Mouse (Mus musculus) liver, embryonic 14.5 days (tissue): ENCODE results near the gene Srl. TPM values are rescaled to one million over a fixed set of nuclear protein-coding genes. Genes with fewer than 3 reads are reported as not detected.

Source experiments
- ATAC-seq: fragments of 200-750 bp; cut with Nextera tagmentation; 2 replicates; pipeline ENCODE4 v1.8.0; 2017; ENCODE audit warnings: moderate number of reproducible peaks, mild to moderate bottlenecking, moderate library complexity; ENCODE audit not compliant: insufficient read depth
- DNase-seq, 3 experiments: peaks; one replicate each; pipeline ENCODE4 v3.0.0-alpha.2; 2012 to 2013; ENCODE audit warnings: low read depth in 3 of 3, low spot score in 3 of 3
- H3K27ac ChIP-seq: fragments of 300-500 bp; sonication (generic); 2 replicates; pipeline ENCODE4 v1.5.1; 2014; ENCODE audit warnings: moderate library complexity, mild to moderate bottlenecking, control low read depth, inconsistent platforms
- H3K27me3 ChIP-seq: fragments of 300-500 bp; sonication (generic); 2 replicates; pipeline ENCODE4 v1.6.1; 2014; ENCODE audit warnings: mild to moderate bottlenecking, low read length, moderate library complexity; ENCODE audit not compliant: control insufficient read depth, insufficient read depth
- H3K36me3 ChIP-seq: fragments of 300-500 bp; sonication (generic); replicated peaks from 2 replicates; pipeline ENCODE4 v1.6.1; 2014; ENCODE audit warnings: low read depth; ENCODE audit not compliant: control insufficient read depth, insufficient read depth
- H3K4me1 ChIP-seq, 2 experiments: fragments of 200-500 bp in 1 of 2; fragments of 300-500 bp in 1 of 2; sonication (generic) in 1 of 2; replicated peaks; 2 replicates each; pipeline ENCODE4 v1.6.1; 2012 to 2014; ENCODE audit warnings: antibody characterized with exemption in 1 of 2, inconsistent platforms in 1 of 2, low read length in 1 of 2; ENCODE audit not compliant: control insufficient read depth in 2 of 2, insufficient read depth in 2 of 2
- H3K4me2 ChIP-seq: fragments of 300-500 bp; sonication (generic); 2 replicates; pipeline ENCODE4 v1.6.1; 2014; ENCODE audit warnings: low read depth, mild to moderate bottlenecking, control low read depth, moderate library complexity
- H3K4me3 ChIP-seq, 2 experiments: fragments of 200-500 bp in 1 of 2; fragments of 300-500 bp in 1 of 2; sonication (generic) in 1 of 2; 2 replicates each; pipeline ENCODE4 v1.5.1; 2012 to 2014; ENCODE audit warnings: low read depth in 2 of 2, low read length in 2 of 2, mild to moderate bottlenecking in 2 of 2, control low read depth in 1 of 2, inconsistent platforms in 1 of 2, moderate library complexity in 1 of 2; ENCODE audit not compliant: insufficient read depth in 1 of 2
- H3K9ac ChIP-seq: fragments of 300-500 bp; sonication (generic); replicated peaks from 2 replicates; pipeline ENCODE4 v1.6.1; 2014; ENCODE audit warnings: mild to moderate bottlenecking, control low read depth, moderate library complexity
- H3K9me3 ChIP-seq: fragments of 300-500 bp; sonication (generic); 2 replicates; pipeline ENCODE4 v1.6.1; 2016; ENCODE audit warnings: low read length, mixed read lengths; ENCODE audit not compliant: control insufficient read depth
- CTCF ChIP-seq: IDR thresholded peaks from 2 replicates; pipeline ENCODE4 v1.5.1; 2016; ENCODE audit warnings: antibody characterized with exemption, low read depth, control low read depth
- EP300 ChIP-seq: IDR thresholded peaks from 2 replicates; pipeline ENCODE4 v1.6.1; 2016; ENCODE audit warnings: antibody characterized with exemption, low read depth
- WGBS: fragments of 180-500 bp; shearing (Covaris S2); extraction: QIAGEN DNeasy Blood & Tissue Kit; methylation state at CpG from one replicate; pipeline ENCODE4 v1.1.7; 2014; ENCODE audit not compliant: insufficient replicate concordance; 5-methylcytosine and 5-hydroxymethylcytosine counted together
- polyA plus RNA-seq, 2 experiments: library from polyadenylated mRNA; depleted of rRNA in 1 of 2; stranded (reverse) in 1 of 2; unstranded in 1 of 2; fragments of >200 nt; fragmentation: Nextera tagmentation in 1 of 2; extraction: Ambion mirVana in 1 of 2; gene quantifications; 2 replicates each; pipeline versions ENCODE4 v1.2.1 to v1.2.3; 2012 to 2014

Gene Srl
- polyA plus RNA-seq, 2 experiments: 1.2 to 1.5 TPM

- H3K4me2 ChIP-seq: no peak overlapping the region
- H3K4me1 ChIP-seq: no peaks in the 10 kb centered on the region
- 62% methylated on average over 7 of the region's 7 CpGs for WGBS
- no peaks in the 10 kb centered on the region for H3K27me3 ChIP-seq
- TF ChIP-seq EP300: no peak
- no peak for TF ChIP-seq CTCF
- H3K27ac ChIP-seq: no peak overlapping the region
- DNase-seq (no peak), ATAC-seq (no peak)
- no peak overlapping the region for H3K4me3 ChIP-seq
- H3K36me3 ChIP-seq: no peaks in the 10 kb centered on the region
- H3K9ac ChIP-seq: no peak overlapping the region
- H3K9me3 ChIP-seq: no peaks in the 10 kb centered on the region
Measured at GRCm38 (mm10) chr16:4523313-4524004, 18.2 kb downstream of the Srl start.

DNA sequence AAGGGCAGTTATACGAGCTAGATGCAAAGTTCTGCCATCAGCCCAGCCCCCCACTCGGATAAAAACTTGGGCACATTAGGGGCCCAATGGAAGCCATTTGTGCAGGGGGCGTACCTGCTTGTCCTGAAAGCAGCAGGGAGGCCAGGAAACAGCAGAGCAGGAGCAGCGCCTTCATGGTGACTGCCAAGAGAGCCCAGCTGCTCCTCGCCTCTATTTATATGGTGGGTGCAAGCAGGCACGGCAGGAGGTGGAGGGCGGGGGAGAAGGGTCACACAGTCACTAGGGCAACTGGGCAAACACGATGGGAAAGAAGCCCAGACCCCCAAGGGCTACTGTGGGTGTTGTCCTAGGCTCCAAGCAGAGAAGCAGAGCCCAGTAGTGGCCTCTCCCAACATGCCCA is 18.7 kb downstream of the Srl start:
- Histone ChIP-seq H3K9me3 (no peaks in the 10 kb centered on the region), H3K4me1 (no peaks in the 10 kb centered on the region), H3K27ac (no peak overlapping the region), H3K27me3 (no peaks in the 10 kb centered on the region), H3K9ac (no peak overlapping the region), H3K4me3 (no peak overlapping the region), H3K36me3 (no peaks in the 10 kb centered on the region), H3K4me2 (no peak overlapping the region)
- TF ChIP-seq CTCF (no peak), EP300 (no peak)
- WGBS: 59% methylated on average over 8 of the region's 8 CpGs
- DNase-seq: no peak
- ATAC-seq: no peak

DNA sequence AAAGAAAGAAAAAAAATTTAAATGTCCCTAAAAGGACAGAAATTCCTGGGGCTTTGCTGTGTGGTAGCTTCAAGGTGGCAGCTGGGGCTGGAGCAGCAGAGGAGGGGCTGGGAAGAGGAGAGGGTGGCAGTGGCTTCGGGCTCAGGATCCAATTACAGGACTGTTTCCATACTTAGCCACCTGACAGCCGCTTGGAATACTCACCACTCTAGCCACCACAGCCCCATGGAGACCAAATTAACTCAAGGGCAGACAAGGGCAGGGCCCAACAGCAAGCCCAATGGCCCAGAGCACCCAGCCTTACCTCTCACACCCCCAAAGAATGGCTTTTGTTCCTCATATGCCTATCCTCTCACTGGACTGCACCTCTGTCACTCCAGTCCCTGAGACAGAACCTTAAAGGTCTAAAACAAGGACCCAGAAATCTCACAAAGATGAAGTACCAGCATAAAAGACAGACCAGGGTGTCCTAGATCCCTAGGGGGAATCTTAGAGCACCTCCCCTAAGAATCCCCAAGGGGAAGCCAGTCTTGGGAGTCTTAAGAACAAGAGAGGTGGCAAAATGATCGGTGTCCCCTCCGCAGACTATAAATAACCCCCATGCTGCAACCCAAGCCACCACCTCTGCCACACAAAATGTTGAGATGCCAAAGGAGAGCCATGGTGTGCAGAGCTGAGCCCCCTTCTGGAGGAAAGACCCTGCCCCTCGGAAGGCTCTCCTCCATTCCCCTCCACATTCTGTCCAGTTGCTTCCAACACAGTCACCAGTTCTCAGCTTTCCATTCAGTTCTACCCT is 19.7 kb downstream of the Srl start:
- H3K4me1 ChIP-seq: no peaks in the 10 kb centered on the region
- WGBS: 67% methylated on average over 5 of the region's 5 CpGs
- no peak for TF ChIP-seq EP300
- no peak for TF ChIP-seq CTCF
- DNase-seq: no peak
- H3K4me2 ChIP-seq: no peak overlapping the region
- no peaks in the 10 kb centered on the region for H3K36me3 ChIP-seq
- no peaks in the 10 kb centered on the region for H3K9me3 ChIP-seq
- H3K9ac ChIP-seq: no peak overlapping the region
- no peak overlapping the region for H3K27ac ChIP-seq
- no peaks in the 10 kb centered on the region for H3K27me3 ChIP-seq
- H3K4me3 ChIP-seq: no peak overlapping the region
- no peak for ATAC-seq

DNA sequence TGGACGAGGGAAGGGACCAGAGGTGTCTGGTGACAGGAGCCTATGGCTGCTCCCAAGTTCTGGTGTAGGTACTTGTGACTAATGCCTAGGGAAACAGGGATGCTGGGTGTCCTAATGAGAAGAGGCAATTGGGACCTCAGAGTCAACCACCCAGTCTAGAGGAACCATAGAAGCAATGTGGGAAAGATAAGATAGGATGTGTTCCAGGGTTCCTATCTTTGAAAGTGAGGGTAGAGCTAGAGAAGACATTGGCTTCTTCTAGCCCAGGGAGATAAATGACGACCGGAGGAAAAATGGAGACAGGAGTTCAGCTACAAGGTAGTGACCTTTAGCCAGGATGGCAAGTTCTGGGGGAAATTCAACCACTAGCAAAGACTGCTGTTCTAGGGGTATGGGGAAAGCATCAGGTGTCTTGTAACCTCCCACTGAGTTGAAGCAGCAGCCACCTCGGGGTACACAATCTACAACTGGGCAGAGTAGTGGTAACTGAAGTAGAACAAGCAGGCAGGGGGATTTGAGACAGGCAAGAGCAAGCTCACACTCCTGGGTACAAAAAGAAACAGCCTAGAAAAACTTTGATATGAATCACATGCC is 20.4 kb downstream of the Srl start:
- 37% methylated on average over 4 of the region's 4 CpGs for WGBS

GRCm38 (mm10) chr16:4520673-4521072 is 20.9 kb downstream of the Srl start:
- H3K4me3 ChIP-seq: no peak overlapping the region
- no peaks in the 10 kb centered on the region for H3K36me3 ChIP-seq
- no peak for TF ChIP-seq CTCF
- H3K9ac ChIP-seq: no peak overlapping the region
- no peaks in the 10 kb centered on the region for H3K27me3 ChIP-seq
- H3K4me1 ChIP-seq: no peaks in the 10 kb centered on the region
- ATAC-seq (no peak), DNase-seq (no peak)
- no peak overlapping the region for H3K27ac ChIP-seq
- H3K4me2 ChIP-seq: no peak overlapping the region
- WGBS: 58% methylated on average over 8 of the region's 8 CpGs
- no peaks in the 10 kb centered on the region for H3K9me3 ChIP-seq

More for the DNA sequence above, 20.4 kb downstream of the Srl start:
- no peaks in the 10 kb centered on the region for H3K9me3 ChIP-seq
- ATAC-seq (no peak), DNase-seq (no peak)
- no peak overlapping the region for H3K4me2 ChIP-seq
- H3K9ac ChIP-seq: no peak overlapping the region
- H3K4me3 ChIP-seq: no peak overlapping the region
- H3K36me3 ChIP-seq: no peaks in the 10 kb centered on the region
- TF ChIP-seq CTCF: no peak
- TF ChIP-seq EP300: no peak
- no peaks in the 10 kb centered on the region for H3K4me1 ChIP-seq
- no peaks in the 10 kb centered on the region for H3K27me3 ChIP-seq
- H3K27ac ChIP-seq: no peak overlapping the region
